Mouse (Mus musculus) hindbrain, embryonic 11.5 days (tissue): ENCODE measurements around the gene Gm7168. TPM values are rescaled to one million over a fixed set of nuclear protein-coding genes. Genes with fewer than 3 reads are reported as not detected.
"Not testable (repeated sequence)": the region's sequence is repeated elsewhere in the genome, so short reads cannot be mapped to it uniquely, and the experiment has no call there.

Experiments used
- ATAC-seq: fragments of 200-750 bp; cut with Nextera tagmentation; 2 replicates; pipeline ENCODE4 v1.8.0; 2017; ENCODE audit warnings: mild to moderate bottlenecking, moderate TSS enrichment, moderate library complexity; ENCODE audit not compliant: low FRiP score
- DNase-seq: peaks from one replicate; pipeline ENCODE4 v3.0.0-alpha.2; 2015; ENCODE audit warnings: low spot score
- H3K27ac ChIP-seq: fragments of 300-500 bp; sonication (generic); 2 replicates; pipeline ENCODE4 v1.5.1; 2014; ENCODE audit warnings: mild to moderate bottlenecking, low read depth, low read length
- H3K27me3 ChIP-seq: fragments of 300-500 bp; sonication (generic); 2 replicates; pipeline ENCODE4 v1.6.1; 2014; ENCODE audit warnings: mild to moderate bottlenecking, low read length, moderate library complexity, mixed read lengths; ENCODE audit not compliant: control insufficient read depth, insufficient read depth
- H3K36me3 ChIP-seq: fragments of 300-500 bp; sonication (generic); 2 replicates; pipeline ENCODE4 v1.6.1; 2014; ENCODE audit warnings: mild to moderate bottlenecking, low read length, moderate library complexity, mixed read lengths; ENCODE audit not compliant: control insufficient read depth, insufficient read depth
- H3K4me1 ChIP-seq: fragments of 300-500 bp; sonication (generic); replicated peaks from 2 replicates; pipeline ENCODE4 v1.6.1; 2014; ENCODE audit warnings: low read length, mixed read lengths; ENCODE audit not compliant: control insufficient read depth, insufficient read depth
- H3K4me2 ChIP-seq: fragments of 300-500 bp; sonication (generic); replicated peaks from 2 replicates; pipeline ENCODE4 v1.6.1; 2014; ENCODE audit warnings: mild to moderate bottlenecking, low read depth, low read length
- H3K4me3 ChIP-seq: fragments of 300-500 bp; sonication (generic); 2 replicates; pipeline ENCODE4 v1.5.1; 2014; ENCODE audit warnings: low read depth, low read length
- H3K9ac ChIP-seq: fragments of 300-500 bp; sonication (generic); 2 replicates; pipeline ENCODE4 v1.6.1; 2014; ENCODE audit warnings: low read depth, low read length
- H3K9me3 ChIP-seq: fragments of 300-500 bp; sonication (generic); 2 replicates; pipeline ENCODE4 v1.6.1; 2016; ENCODE audit warnings: low read length; ENCODE audit not compliant: control insufficient read depth
- WGBS: fragments of 180-500 bp; shearing (Covaris S2); extraction: QIAGEN DNeasy Blood & Tissue Kit; methylation state at CpG from one replicate; pipeline ENCODE4 v1.1.7; 2014; 5-methylcytosine and 5-hydroxymethylcytosine counted together
- polyA plus RNA-seq: library from polyadenylated mRNA; unstranded; fragments of >200 nt; fragmentation: Nextera tagmentation; extraction: Ambion mirVana; gene quantifications from 2 replicates; pipeline ENCODE4 v1.2.1, GENCODE M21; 2014

The Gm7168 gene
- polyA plus RNA-seq = not detected in 2 replicates

GRCm38 (mm10) chr17:13948073-13948472, at the start of gene Gm7168:
Gm7168 (plus strand) TSS chr17:13948373.
- H3K36me3 ChIP-seq, H3K4me1 ChIP-seq, H3K4me3 ChIP-seq, H3K4me2 ChIP-seq, H3K27me3 ChIP-seq, ATAC-seq, H3K9ac ChIP-seq, DNase-seq, H3K9me3 ChIP-seq, H3K27ac ChIP-seq: not testable (repeated sequence)
- 67% methylated on average over 1 of the region's 2 CpGs for WGBS

GRCm38 (mm10) chr17:13898838-13899237, 49.3 kb upstream of the Gm7168 start:
- H3K4me3 ChIP-seq = no peak overlapping the region
- H3K36me3 ChIP-seq = 0 out of 2 replicates have a peak, but pooled peaks cover 3% of the 10 kb centered on the region
- no peaks in the 10 kb centered on the region for H3K4me1 ChIP-seq
- DNase-seq (no peak), ATAC-seq (no peak)
- H3K4me2 ChIP-seq = no peak overlapping the region
- H3K27me3 ChIP-seq = no peaks in the 10 kb centered on the region
- no peaks in the 10 kb centered on the region for H3K9me3 ChIP-seq
- 88% methylated on average over 17 of the region's 17 CpGs for WGBS
- no peak overlapping the region for H3K27ac ChIP-seq
- H3K9ac ChIP-seq = no peak overlapping the region

- 0 out of 2 replicates have a peak, but pooled peaks cover 3% of the 10 kb centered on the region for H3K36me3 ChIP-seq
These were observed 48.9 kb upstream of the Gm7168 start for GRCm38 (mm10) chr17:13899241-13899640.

GRCm38 (mm10) chr17:13903793-13904192, 44.4 kb upstream of the Gm7168 start:
- H3K27ac ChIP-seq = no peak overlapping the region
- no peaks in the 10 kb centered on the region for H3K27me3 ChIP-seq
- H3K9me3 ChIP-seq = no peaks in the 10 kb centered on the region
- H3K4me1 ChIP-seq = no peaks in the 10 kb centered on the region
- ATAC-seq (no peak), DNase-seq (no peak)
- no peak overlapping the region for H3K4me2 ChIP-seq
- 89% methylated on average over 8 of the region's 8 CpGs for WGBS
- H3K36me3 ChIP-seq = 0 out of 2 replicates have a peak, but pooled peaks cover 3% of the 10 kb centered on the region
- H3K4me3 ChIP-seq = no peak overlapping the region
- H3K9ac ChIP-seq = no peak overlapping the region

More at GRCm38 (mm10) chr17:13899241-13899640, 48.9 kb upstream of the Gm7168 start:
- WGBS = 84% methylated on average over 7 of the region's 7 CpGs
- Histone ChIP-seq H3K27me3 (no peaks in the 10 kb centered on the region), H3K9me3 (no peaks in the 10 kb centered on the region), H3K27ac (no peak overlapping the region), H3K9ac (no peak overlapping the region), H3K4me2 (no peak overlapping the region), H3K4me3 (no peak overlapping the region), H3K4me1 (no peaks in the 10 kb centered on the region)
- no peak for DNase-seq
- ATAC-seq = no peak

- Histone ChIP-seq H3K27ac (no peak overlapping the region), H3K9me3 (no peaks in the 10 kb centered on the region), H3K27me3 (no peaks in the 10 kb centered on the region), H3K9ac (no peak overlapping the region), H3K4me3 (no peak overlapping the region), H3K36me3 (no peaks in the 10 kb centered on the region), H3K4me1 (no peaks in the 10 kb centered on the region), H3K4me2 (no peak overlapping the region)
- DNase-seq = no peak
- no peak for ATAC-seq
- WGBS = 94% methylated on average over 5 of the region's 5 CpGs
These were observed 41.1 kb upstream of the Gm7168 start for GRCm38 (mm10) chr17:13907082-13907481.

GRCm38 (mm10) chr17:13907681-13908080, 40.5 kb upstream of the Gm7168 start:
- no peak for DNase-seq
- no peak for ATAC-seq
- H3K4me3 ChIP-seq = no peak overlapping the region
- H3K9me3 ChIP-seq = no peaks in the 10 kb centered on the region
- H3K27me3 ChIP-seq = no peaks in the 10 kb centered on the region
- no peak overlapping the region for H3K4me2 ChIP-seq
- H3K4me1 ChIP-seq = no peaks in the 10 kb centered on the region
- H3K9ac ChIP-seq = no peak overlapping the region
- WGBS = 88% methylated on average over 1 of the region's 1 CpGs
- H3K36me3 ChIP-seq = no peaks in the 10 kb centered on the region
- H3K27ac ChIP-seq = no peak overlapping the region

- no peaks in the 10 kb centered on the region for H3K27me3 ChIP-seq
- H3K4me1 ChIP-seq = no peaks in the 10 kb centered on the region
- ATAC-seq (no peak), DNase-seq (no peak)
- no peaks in the 10 kb centered on the region for H3K9me3 ChIP-seq
- no peak overlapping the region for H3K4me2 ChIP-seq
- H3K36me3 ChIP-seq = no peaks in the 10 kb centered on the region
- H3K9ac ChIP-seq = no peak overlapping the region
- WGBS = 91% methylated on average over 4 of the region's 4 CpGs
- H3K4me3 ChIP-seq = no peak overlapping the region
- H3K27ac ChIP-seq = no peak overlapping the region
These were observed 34.2 kb upstream of the Gm7168 start for GRCm38 (mm10) chr17:13913951-13914350.

GRCm38 (mm10) chr17:13914531-13914930, 33.6 kb upstream of the Gm7168 start:
- no peaks in the 10 kb centered on the region for H3K27me3 ChIP-seq
- DNase-seq = no peak
- no peak overlapping the region for H3K4me3 ChIP-seq
- no peak overlapping the region for H3K4me2 ChIP-seq
- WGBS = 72% methylated on average over 4 of the region's 4 CpGs
- no peak overlapping the region for H3K27ac ChIP-seq
- H3K9ac ChIP-seq = no peak overlapping the region
- H3K36me3 ChIP-seq = no peaks in the 10 kb centered on the region
- no peaks in the 10 kb centered on the region for H3K9me3 ChIP-seq
- H3K4me1 ChIP-seq = no peaks in the 10 kb centered on the region
- ATAC-seq = no peak

- no peaks in the 10 kb centered on the region for H3K36me3 ChIP-seq
- H3K9me3 ChIP-seq = no peaks in the 10 kb centered on the region
- H3K4me3 ChIP-seq = no peak overlapping the region
- H3K27ac ChIP-seq = no peak overlapping the region
- DNase-seq (no peak), ATAC-seq (no peak)
- H3K9ac ChIP-seq = no peak overlapping the region
- H3K27me3 ChIP-seq = no peaks in the 10 kb centered on the region
- no peaks in the 10 kb centered on the region for H3K4me1 ChIP-seq
- H3K4me2 ChIP-seq = no peak overlapping the region
- 67% methylated on average over 2 of the region's 2 CpGs for WGBS
These were observed 27.4 kb upstream of the Gm7168 start for GRCm38 (mm10) chr17:13920771-13921170.
